Mouse (Mus musculus) liver, embryonic 18 days (tissue): ENCODE data around the gene Fmr1. TPM values are rescaled to one million over a fixed set of nuclear protein-coding genes. Genes with fewer than 3 reads are reported as not detected.

Experiments
- polyA plus RNA-seq: library from polyadenylated mRNA; depleted of rRNA; stranded (reverse); fragments of >200 nt; gene quantifications from 2 replicates; pipeline ENCODE4 v1.2.3, GENCODE M21; 2012; rRNA removed

Gene Fmr1
- polyA plus RNA-seq: 13.8 and 14.1 TPM in 2 replicates

GRCm38 (mm10) chrX:68678333-68678740 lies at the start of gene Fmr1:
Gene Fmr1 (plus strand): TSS chrX:68678541.

GRCm38 (mm10) chrX:68761606-68762005 lies 83.3 kb downstream of the Fmr1 start, which contains the start of gene Fmr1nb:
Gene Fmr1nb (plus strand): TSS chrX:68761839.

Other genes with a start within 250 kb of the Fmr1 start
- 0.08 and 0.58 TPM in 2 replicates for gene Fmr1nb, start 83.3 kb downstream of the Fmr1 start, polyA plus RNA-seq
- gene Gm14698, start 142.6 kb downstream of the Fmr1 start, polyA plus RNA-seq: 0.08 and 0.10 TPM in 2 replicates
- gene Gm6812, start 214.5 kb downstream of the Fmr1 start, polyA plus RNA-seq: not detected in 2 replicates